Comparison of ENCODE assay signal across 9 mouse cellular contexts in the genomic region with DNA sequence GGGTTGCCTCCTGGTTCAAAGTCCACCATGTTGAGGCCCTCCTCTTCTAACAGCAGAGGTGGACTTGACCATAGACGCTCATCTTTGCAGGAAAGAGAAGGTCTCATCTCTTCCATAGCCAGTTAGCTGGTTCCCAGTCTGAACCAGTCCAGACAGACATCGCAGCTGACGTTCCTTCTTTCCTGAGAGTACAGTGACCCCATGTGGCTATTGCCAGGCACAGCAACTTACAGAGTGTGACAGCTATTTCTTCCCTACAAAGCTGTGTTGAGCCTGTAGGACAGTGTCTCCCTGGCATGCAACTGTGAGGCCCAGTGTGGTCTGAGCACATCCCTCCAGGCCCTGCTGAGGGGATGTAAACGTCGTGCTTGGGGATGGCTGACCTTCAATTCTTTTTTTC. TPM values are rescaled to one million over a fixed set of nuclear protein-coding genes. Genes with fewer than 3 reads are reported as not detected.
A peak's percentile ranks its signal among the peaks of the same experiment; 100 is the strongest.
DNase-seq lines count a peak whose midpoint lies in the region; ATAC-seq and TF ChIP-seq lines count a peak whose summit lies in the region.
"Had no signal": no experiment of that assay in that cellular context is flagged by ENCODE, and none has a peak within 500 bp of the region (broad histone marks: within the 10 kb centered on the region; RNA-seq: fewer than 3 reads in every experiment).

No protein-coding gene starts in this region.

- H3K36me3 ChIP-seq in kidney, adult 2 months (ENCODE audit: control insufficient read depth, insufficient read depth, low read length) = no peaks in the 10 kb centered on the region
- H3K36me3 ChIP-seq in embryonic facial prominence, embryonic 10.5 days (replicated peaks) = no peaks in the 10 kb centered on the region
- H3K36me3 ChIP-seq in lung, embryonic 15.5 days = no peaks in the 10 kb centered on the region

- no peaks in the 10 kb centered on the region for H3K27me3 ChIP-seq in kidney, adult 2 months (replicated peaks; ENCODE audit: control insufficient read depth, insufficient read depth, low read length)
- 0 out of 2 replicates have a peak, but pooled peaks cover 11% of the 10 kb centered on the region for H3K27me3 ChIP-seq in embryonic facial prominence, embryonic 10.5 days (replicated peaks; ENCODE audit: low read depth, poor library complexity, severe bottlenecking)
- no peaks in the 10 kb centered on the region for H3K27me3 ChIP-seq in lung, embryonic 15.5 days

- no peak for TF ChIP-seq POLR2A in kidney, adult 2 months (IDR thresholded peaks at IDR 0.05; ENCODE audit: low read depth, low read length)

- peak; percentile 41 for DNase-seq in kidney, adult 2 months
- no peak for DNase-seq in kidney, adult 11 months
- peak; percentile 65 for DNase-seq in adrenal gland, postnatal 10 days
- peak; percentile 61 for DNase-seq in embryonic facial prominence, embryonic 10.5 days (ENCODE audit: low spot score)
- peak; percentile 54 for DNase-seq in heart, adult 8-10 months (ENCODE audit: low spot score)
- DNase-seq in layer of hippocampus, adult 11-12 months (ENCODE audit: low spot score) = peak; percentile 67
- peak; percentile 59 for DNase-seq in retina, postnatal 7 days (ENCODE audit: low read depth, low spot score)

- no peak overlapping the region for H3K4me3 ChIP-seq in kidney, adult 2 months (ENCODE audit: insufficient read depth, low read depth, low read length)
- no peak overlapping the region for H3K4me3 ChIP-seq in embryonic facial prominence, embryonic 10.5 days
- H3K4me3 ChIP-seq in lung, embryonic 15.5 days = no peak overlapping the region
- H3K4me3 ChIP-seq: megakaryocyte, embryonic 14.5 days had no signal

- H3K9ac ChIP-seq in lung, embryonic 15.5 days = no peak overlapping the region

- no peak overlapping the region for H3K27ac ChIP-seq in kidney, adult 2 months (ENCODE audit: insufficient read depth, low read depth, low read length)
- H3K27ac ChIP-seq in embryonic facial prominence, embryonic 10.5 days (replicated peaks) = no peak overlapping the region
- no peak overlapping the region for H3K27ac ChIP-seq in lung, embryonic 15.5 days

- no peak overlapping the region for H3K4me2 ChIP-seq in lung, embryonic 15.5 days

- peak; percentile 82 for TF ChIP-seq CTCF in kidney, adult 2 months (conservative IDR thresholded peaks at IDR 0.05; ENCODE audit: insufficient read depth, insufficient read length, low read depth, low read length)

- H3K9me3 ChIP-seq in embryonic facial prominence, embryonic 10.5 days = no peaks in the 10 kb centered on the region
- H3K9me3 ChIP-seq in lung, embryonic 15.5 days = no peaks in the 10 kb centered on the region
- H3K9me3 ChIP-seq: megakaryocyte, embryonic 14.5 days had no signal

- H3K4me1 ChIP-seq in kidney, adult 2 months (ENCODE audit: control insufficient read depth, insufficient read depth, low read length) = no peaks in the 10 kb centered on the region
- peaks cover 26% of the 10 kb centered on the region for H3K4me1 ChIP-seq in embryonic facial prominence, embryonic 10.5 days
- no peaks in the 10 kb centered on the region for H3K4me1 ChIP-seq in lung, embryonic 15.5 days

- peak; percentile 20; the same call in 1 of the 2 replicates for ATAC-seq in lung, embryonic 15.5 days (ENCODE audit: borderline replicate concordance, extremely low read depth, low FRiP score, low TSS enrichment)

- WGBS in kidney, adult 2 months = 2% methylated on average over 5 of the region's 5 CpGs
- 8% methylated on average over 5 of the region's 5 CpGs for WGBS in embryonic facial prominence, embryonic 10.5 days
- WGBS in lung, embryonic 15.5 days = 5% methylated on average over 5 of the region's 5 CpGs

RNA-seq across cellular contexts. Expression of gene Lonrf2, which starts 49.1 kb away (rescaled TPM):
- polyA plus RNA-seq in kidney, adult 2 months (2012; rRNA removed) = 0.34 and 0.38 TPM in 2 replicates
- total RNA-seq in adrenal gland, postnatal 10 days (2021) = 1 to 10 TPM; 4.3 to 6.7 TPM
- 0.96 and 1.2 TPM in 2 replicates for polyA plus RNA-seq in embryonic facial prominence, embryonic 10.5 days (2016; fragmentation: Nextera tagmentation; extraction: Ambion mirVana)
- 1 to 10 TPM; 4.2 to 5.1 (median 4.7) TPM for total RNA-seq in heart, adult 8-10 months (2022)
- polyA plus RNA-seq in lung, embryonic 15.5 days (2015; fragmentation: Nextera tagmentation; extraction: Ambion mirVana) = 0.59 and 0.72 TPM in 2 replicates
